10 mouse cellular contexts compared by ENCODE assay signal in genomic region chr8:13602621-13603020, GRCm38 (mm10). TPM values are rescaled to one million over a fixed set of nuclear protein-coding genes. Genes with fewer than 3 reads are reported as not detected.
DNase-seq lines count a peak whose midpoint lies in the region; ATAC-seq and TF ChIP-seq lines count a peak whose summit lies in the region.
"Had no signal": no experiment of that assay in that cellular context is flagged by ENCODE, and none has a peak within 500 bp of the region (broad histone marks: within the 10 kb centered on the region; RNA-seq: fewer than 3 reads in every experiment).

No protein-coding gene starts in this region.

- 78% methylated on average over 8 of the region's 8 CpGs for WGBS in liver, adult 2 months
- 65% methylated on average over 8 of the region's 8 CpGs for WGBS in liver, embryonic 11.5 days

- peak; percentile 57 to 64 for DNase-seq in cerebellum, postnatal 36 days
- no peak for DNase-seq in liver, adult 2 months (ENCODE audit: extremely low read depth, low read depth, low spot score)
- no peak for DNase-seq in liver, embryonic 11.5 days (ENCODE audit: low spot score)
- peak; percentile 47 for DNase-seq in ES-E14 (ENCODE audit: low read depth, low spot score)
- DNase-seq in forelimb bud, embryonic 11.5 days (ENCODE audit: low read depth, low spot score): peak; percentile 28
- peak; percentile 62 for DNase-seq in retina, postnatal 1 day
- no peak for DNase-seq in heart, adult 11 months

- no peak overlapping the region for H3K4me3 ChIP-seq in liver, adult 2 months (ENCODE audit: insufficient read depth, low read depth, low read length)
- no peak overlapping the region for H3K4me3 ChIP-seq in liver, embryonic 11.5 days (ENCODE audit: low read depth, low read length)
- H3K4me3 ChIP-seq in ES-E14 (ENCODE audit: insufficient read depth in 1 of 2, low read depth in 1 of 2, low read length in 2 of 2, poor library complexity in 1 of 2, severe bottlenecking in 1 of 2): peak overlapping the region in 1 of 2 experiments; percentile 22; a peak in 1 of 4 replicates
- H3K4me3 ChIP-seq: heart, embryonic 13.5 days had no signal

- TF ChIP-seq POLR2A in liver, adult 2 months (IDR thresholded peaks at IDR 0.05; ENCODE audit: extremely low read depth, insufficient read depth, low read length): no peak

- peak; percentile 73 for TF ChIP-seq CTCF in liver, adult 2 months (IDR thresholded peaks at IDR 0.05; ENCODE audit: low read depth, low read length)

- H3K27me3 ChIP-seq in liver, adult 2 months (ENCODE audit: control insufficient read depth, insufficient read depth, low read length): no peaks in the 10 kb centered on the region
- H3K27me3 ChIP-seq in liver, embryonic 11.5 days (replicated peaks; ENCODE audit: control insufficient read depth, insufficient read depth, low read length): no peaks in the 10 kb centered on the region
- H3K27me3 ChIP-seq: heart, embryonic 13.5 days had no signal

- ATAC-seq in cerebellum, adult (ENCODE audit: insufficient number of reproducible peaks, low FRiP score, low TSS enrichment): no peak
- ATAC-seq in liver, embryonic 11.5 days (replicated peaks; ENCODE audit: low FRiP score): no peak

- H3K27ac ChIP-seq in liver, adult 2 months (replicated peaks; ENCODE audit: insufficient read depth, low read depth, low read length): no peak overlapping the region
- no peak overlapping the region for H3K27ac ChIP-seq in liver, embryonic 11.5 days (ENCODE audit: low read depth, low read length)
- H3K27ac ChIP-seq in ES-E14 (ENCODE audit: insufficient read depth, low read depth, low read length, poor library complexity, severe bottlenecking): no peak overlapping the region
- H3K27ac ChIP-seq: heart, embryonic 13.5 days had no signal

- 0 out of 2 replicates have a peak, but pooled peaks cover 4% of the 10 kb centered on the region for H3K4me1 ChIP-seq in liver, adult 2 months (ENCODE audit: control insufficient read depth, insufficient read depth, low read length)
- peaks cover 20% of the 10 kb centered on the region for H3K4me1 ChIP-seq in liver, embryonic 11.5 days (replicated peaks; ENCODE audit: control insufficient read depth, insufficient read depth, low read length)
- peaks cover 0 to 4% of the 10 kb centered on the region in 2 experiments; a peak in 2 of 4 replicates for H3K4me1 ChIP-seq in ES-E14 (ENCODE audit: control insufficient read depth in 2 of 2, insufficient read depth in 2 of 2, low read length in 2 of 2, poor library complexity in 1 of 2)

- H3K9me3 ChIP-seq in liver, embryonic 11.5 days (ENCODE audit: control insufficient read depth, low read length): no peaks in the 10 kb centered on the region
- no peaks in the 10 kb centered on the region for H3K9me3 ChIP-seq in ES-E14 (ENCODE audit: control insufficient read depth, insufficient read depth, low read depth, low read length)
- H3K9me3 ChIP-seq: heart, embryonic 13.5 days had no signal

- in situ Hi-C loops in ES-E14 (cut with MboI; ENCODE audit: low sequenced_read_pairs in 2 of 2, unreplicated experiment in 2 of 2): no loop called here

- H3K4me2 ChIP-seq in liver, embryonic 11.5 days: no peak overlapping the region
- H3K4me2 ChIP-seq: heart, embryonic 13.5 days had no signal

- no peak overlapping the region for H3K9ac ChIP-seq in liver, adult 2 months (ENCODE audit: low read depth, low read length)
- no peak overlapping the region for H3K9ac ChIP-seq in liver, embryonic 11.5 days (ENCODE audit: low read depth, low read length)
- H3K9ac ChIP-seq in ES-E14 (ENCODE audit: insufficient read depth, low read depth, low read length, poor library complexity, severe bottlenecking): no peak overlapping the region
- H3K9ac ChIP-seq: heart, embryonic 13.5 days had no signal

- H3K36me3 ChIP-seq in liver, adult 2 months (ENCODE audit: control insufficient read depth, insufficient read depth, low read length): no peaks in the 10 kb centered on the region
- peaks cover 7% of the 10 kb centered on the region for H3K36me3 ChIP-seq in liver, embryonic 11.5 days (ENCODE audit: control insufficient read depth, insufficient read depth, low read length)
- no peaks in the 10 kb centered on the region for H3K36me3 ChIP-seq in ES-E14 (ENCODE audit: control insufficient read depth, insufficient read depth, low read length, poor library complexity, severe bottlenecking)

- no peaks in the 10 kb centered on the region for H3K79me2 ChIP-seq in liver, adult 2 months (ENCODE audit: control insufficient read depth, insufficient read depth, low read length)

TF ChIP-seq in ES-E14, 5 proteins besides CTCF, POLR2A, EP300 and RAD21:
- TF ChIP-seq CHD2 (IDR thresholded peaks at IDR 0.05; ENCODE audit: low read depth, low read length) (no peak), HCFC1 (IDR thresholded peaks at IDR 0.05; ENCODE audit: borderline replicate concordance, insufficient read depth, low read length) (no peak), ZNF384 (IDR thresholded peaks at IDR 0.05; ENCODE audit: low read depth, low read length) (no peak), MAFK (IDR thresholded peaks at IDR 0.05; ENCODE audit: insufficient read depth, low read depth, low read length) (no peak), ZC3H11A (IDR thresholded peaks at IDR 0.05; ENCODE audit: borderline replicate concordance, low read depth, low read length) (no peak)

RNA-seq across cellular contexts. Expression of gene 1700029H14Rik, which starts 40.4 kb away (rescaled TPM):
- total RNA-seq in liver, adult 2 months (2014; rRNA removed): not detected in 2 replicates
- polyA plus RNA-seq in liver, adult 2 months (2012; rRNA removed): not detected in 2 replicates
- polyA plus RNA-seq in liver, embryonic 11.5 days (2014; fragmentation: Nextera tagmentation; extraction: Ambion mirVana): not detected in 2 replicates
- 0.26 TPM in 1 of 2 replicates, not detected in the other for total RNA-seq in ES-E14 (2012; rRNA removed)
- polyA plus RNA-seq: heart, embryonic 13.5 days; macrophage had no signal

Comparison
In these comparisons a context has a peak if more than half of its experiments do, and no peak if none do; other contexts are left out.
1. DNase-seq: peak in cerebellum, postnatal 36 days (2 of 2), ES-E14 (single experiment), forelimb bud, embryonic 11.5 days (single experiment) and retina, postnatal 1 day (single experiment); none in liver, adult 2 months (single experiment), liver, embryonic 11.5 days (single experiment) and heart, adult 11 months (single experiment).